Mouse (Mus musculus) left cerebral cortex, adult 8-10 months (tissue): ENCODE measurements around the gene Pfkfb4. TPM values are rescaled to one million over a fixed set of nuclear protein-coding genes. Genes with fewer than 3 reads are reported as not detected.

Experiments used
- DNase-seq, 2 experiments: peaks; one replicate each; pipeline ENCODE4 v3.0.0; 2022; ENCODE audit warnings: low spot score in 2 of 2
- microRNA-seq, 2 experiments: library from miRNA; unstranded; fragments of <30 nt; microRNA quantifications; one replicate each; pipeline ENCODE4 v1.2.0; 2022
- total RNA-seq, 4 experiments: library from RNA; stranded (reverse); gene quantifications; 2 replicates each; pipeline ENCODE4 v1.2.4; 2022

Pfkfb4 gene
- total RNA-seq, 4 experiments from 2014 or later = 15.0 to 17.6 (median 15.2) TPM

GRCm38 (mm10) chr9:109056916-109057315 is 65.3 kb downstream of the Pfkfb4 start:
- DNase-seq = no peak

GRCm38 (mm10) chr9:109057543-109057942 is 66.0 kb downstream of the Pfkfb4 start:
- no peak for DNase-seq

GRCm38 (mm10) chr9:109058006-109058765 is 66.6 kb downstream of the Pfkfb4 start:
- no peak for DNase-seq

GRCm38 (mm10) chr9:109059136-109059903 is 67.7 kb downstream of the Pfkfb4 start, which contains the start of gene Trex1:
Gene Trex1, minus strand, starts transcription at chr9:109059734.
- peak; percentile 81 to 82 for DNase-seq

- DNase-seq = no peak
These were observed 68.8 kb downstream of the Pfkfb4 start for GRCm38 (mm10) chr9:109060184-109060897.

GRCm38 (mm10) chr9:109060898-109061295 is 69.3 kb downstream of the Pfkfb4 start:
- DNase-seq = no peak

GRCm38 (mm10) chr9:109068095-109068735 is 76.6 kb downstream of the Pfkfb4 start:
- no peak for DNase-seq

GRCm38 (mm10) chr9:109073661-109074573 is 82.3 kb downstream of the Pfkfb4 start, which contains the start of gene Atrip:
Gene Atrip, minus strand, starts transcription at chr9:109074124.
- peak; percentile 89 to 92 for DNase-seq

- DNase-seq = no peak
These were observed 88.9 kb downstream of the Pfkfb4 start for GRCm38 (mm10) chr9:109080516-109080915.

GRCm38 (mm10) chr9:109081749-109082123 is 90.2 kb downstream of the Pfkfb4 start:
- DNase-seq = no peak

Small RNA genes lying within 50 kb of the gene (microRNA-seq; reads per million reads assigned to microRNA genes)
- gene Mir711 = 0 reads per million in 2 experiments

Other genes with a start within 250 kb of the Pfkfb4 start
- gene Ip6k2, start 208.0 kb upstream of the Pfkfb4 start, total RNA-seq = 100 to 1,000 TPM; 137 to 158 (median 157) TPM
- 10 to 100 TPM; 56.8 to 65.8 (median 59.9) TPM for gene Nckipsd, start 183.4 kb upstream of the Pfkfb4 start, total RNA-seq
- gene Celsr3, start 165.5 kb upstream of the Pfkfb4 start, total RNA-seq = 10 to 100 TPM; 45.0 to 60.8 (median 50.5) TPM
- gene Slc26a6, start 138.5 kb upstream of the Pfkfb4 start, total RNA-seq = 10 to 100 TPM; 10.9 to 21.0 (median 16.6) TPM
- under 1 TPM in 2 of 4 experiments, not detected in 2; 0.37 to 0.61 TPM for gene Tmem89, start 77.2 kb upstream of the Pfkfb4 start, total RNA-seq
- gene Uqcrc1, start 55.1 kb upstream of the Pfkfb4 start, total RNA-seq = 100 to 1,000 TPM; 355 to 385 (median 380) TPM
- gene Col7a1, start 38.2 kb upstream of the Pfkfb4 start, total RNA-seq = 1 to 10 TPM; 1.5 to 2.7 (median 2.1) TPM
- under 1 TPM in 2 of 4 experiments, not detected in 2; 0.33 to 0.53 TPM for gene Ucn2, start 5.8 kb upstream of the Pfkfb4 start, total RNA-seq
- gene Shisa5, start 46.8 kb downstream of the Pfkfb4 start, total RNA-seq = 10 to 100 TPM; 81.8 to 96.8 (median 91.6) TPM
- gene Trex1, start 68.0 kb downstream of the Pfkfb4 start, total RNA-seq = 10 to 100 TPM; 11.8 to 17.1 (median 14.0) TPM
- gene Atrip, start 82.3 kb downstream of the Pfkfb4 start, total RNA-seq = 10 to 100 TPM; 24.7 to 31.7 (median 27.3) TPM
- 1 to 10 TPM; 6.8 to 8.0 (median 7.7) TPM for gene Ccdc51, start 90.7 kb downstream of the Pfkfb4 start, total RNA-seq
- 100 to 1,000 TPM; 291 to 329 (median 323) TPM for gene Tma7, start 90.8 kb downstream of the Pfkfb4 start, total RNA-seq
- gene Plxnb1, start 103.6 kb downstream of the Pfkfb4 start, total RNA-seq = 10 to 100 TPM; 65.5 to 74.0 (median 67.1) TPM
- not detected for gene Fbxw21, start 170.3 kb downstream of the Pfkfb4 start, total RNA-seq
- gene Fbxw13, start 204.2 kb downstream of the Pfkfb4 start, total RNA-seq = not detected
- not detected for gene Fbxw20, start 243.0 kb downstream of the Pfkfb4 start, total RNA-seq